Mouse (Mus musculus) olfactory bulb, adult 2 months (tissue): ENCODE results near the gene Ndufv2.

Source experiments
- CTCF ChIP-seq: fragments of 200-500 bp; IDR thresholded peaks from 2 replicates; pipeline ENCODE4 v1.5.1; 2012; ENCODE audit warnings: low read depth, mild to moderate bottlenecking, low read length, moderate library complexity; ENCODE audit not compliant: insufficient read depth
- POLR2A ChIP-seq: fragments of 200-500 bp; IDR thresholded peaks from 2 replicates; pipeline ENCODE4 v1.6.1; 2012; ENCODE audit warnings: mild to moderate bottlenecking, low read depth, low read length, moderate library complexity; ENCODE audit not compliant: insufficient read depth

- TF ChIP-seq CTCF (no peak), POLR2A (no peak)
Observed at GRCm38 (mm10) chr17:66084486-66084885, 16.9 kb downstream of the Ndufv2 start.
